17 mouse cellular contexts compared by ENCODE assay signal in genomic region chr6:101306834-101307233, GRCm38 (mm10).
DNase-seq lines count a peak whose midpoint lies in the region; ATAC-seq and TF ChIP-seq lines count a peak whose summit lies in the region.
"Had no signal": no experiment of that assay in that cellular context is flagged by ENCODE, and none has a peak within 500 bp of the region (broad histone marks: within the 10 kb centered on the region; RNA-seq: fewer than 3 reads in every experiment).

No protein-coding gene starts in this region.

- WGBS in forebrain, embryonic 10.5 days = 64% methylated on average over 7 of the region's 7 CpGs
- WGBS in forebrain, postnatal 0 days = 52% methylated on average over 7 of the region's 7 CpGs
- WGBS in kidney, postnatal 0 days = 58% methylated on average over 7 of the region's 7 CpGs
- WGBS in limb, embryonic 10.5 days = 38% methylated on average over 7 of the region's 7 CpGs

- no peaks in the 10 kb centered on the region for H3K36me3 ChIP-seq in forebrain, embryonic 10.5 days (replicated peaks)
- H3K36me3 ChIP-seq in forebrain, postnatal 0 days (ENCODE audit: insufficient read depth) = no peaks in the 10 kb centered on the region
- H3K36me3 ChIP-seq in kidney, postnatal 0 days (ENCODE audit: insufficient read depth, low read length) = no peaks in the 10 kb centered on the region
- 0 out of 2 replicates have a peak, but pooled peaks cover 3% of the 10 kb centered on the region for H3K36me3 ChIP-seq in limb, embryonic 10.5 days
- H3K36me3 ChIP-seq: midbrain, embryonic 12.5 days had no signal

- no peak for ATAC-seq in forebrain, postnatal 0 days
- no peak for ATAC-seq in kidney, postnatal 0 days (replicated peaks; ENCODE audit: low FRiP score, low read depth)
- ATAC-seq: forebrain, embryonic 13.5 days; liver, postnatal 0 days had no signal

- DNase-seq in forebrain, embryonic 10.5 days (ENCODE audit: extremely low spot score, low spot score) = no peak
- no peak for DNase-seq in forebrain, postnatal 0 days
- peak; percentile 59 for DNase-seq in kidney, postnatal 0 days (ENCODE audit: low spot score)
- no peak for DNase-seq in kidney, postnatal 36 days
- DNase-seq in NIH3T3 (ENCODE audit: low read depth) = peak; percentile 76
- no peak for DNase-seq in limb, embryonic 10.5 days (ENCODE audit: low spot score)
- no peak for DNase-seq in thymus, postnatal 36 days
- no peak for DNase-seq in neural tube, embryonic 10.5 days (ENCODE audit: extremely low spot score, low spot score)
- DNase-seq: adrenal gland, adult 2 months; cerebellum, adult 8-10 months; heart, postnatal 14 days; kidney, adult 9 months; liver, postnatal 0 days; thymus, postnatal 4 days had no signal

- no peak overlapping the region for H3K4me2 ChIP-seq in forebrain, postnatal 0 days (ENCODE audit: low read depth)
- H3K4me2 ChIP-seq in kidney, postnatal 0 days (ENCODE audit: low read length) = no peak overlapping the region
- H3K4me2 ChIP-seq: forebrain, embryonic 13.5 days; midbrain, embryonic 12.5 days had no signal

- H3K4me3 ChIP-seq in forebrain, embryonic 10.5 days = no peak overlapping the region
- H3K4me3 ChIP-seq in forebrain, postnatal 0 days (ENCODE audit: low read depth, low read length) = no peak overlapping the region
- H3K4me3 ChIP-seq in kidney, postnatal 0 days (replicated peaks; ENCODE audit: low read depth, low read length) = no peak overlapping the region
- H3K4me3 ChIP-seq in limb, embryonic 10.5 days = no peak overlapping the region
- H3K4me3 ChIP-seq: forebrain, embryonic 13.5 days; layer of hippocampus, adult 2 months; midbrain, embryonic 12.5 days had no signal

- peaks cover 60% of the 10 kb centered on the region for H3K27me3 ChIP-seq in forebrain, embryonic 10.5 days (ENCODE audit: poor library complexity, severe bottlenecking)
- no peaks in the 10 kb centered on the region for H3K27me3 ChIP-seq in forebrain, postnatal 0 days (ENCODE audit: insufficient read depth, low read length)
- no peaks in the 10 kb centered on the region for H3K27me3 ChIP-seq in kidney, postnatal 0 days (ENCODE audit: insufficient read depth, low read length)
- no peaks in the 10 kb centered on the region for H3K27me3 ChIP-seq in limb, embryonic 10.5 days (ENCODE audit: low read depth, poor library complexity, severe bottlenecking)
- H3K27me3 ChIP-seq: midbrain, embryonic 12.5 days had no signal

- H3K4me1 ChIP-seq in forebrain, embryonic 10.5 days = peaks cover 53% of the 10 kb centered on the region
- H3K4me1 ChIP-seq in forebrain, postnatal 0 days (ENCODE audit: insufficient read depth) = peaks cover 5% of the 10 kb centered on the region; the same call in 1 of the 2 replicates
- H3K4me1 ChIP-seq in kidney, postnatal 0 days (replicated peaks; ENCODE audit: insufficient read depth, low read length) = no peaks in the 10 kb centered on the region
- H3K4me1 ChIP-seq in limb, embryonic 10.5 days = peaks cover 41% of the 10 kb centered on the region

- no peaks in the 10 kb centered on the region for H3K9me3 ChIP-seq in forebrain, embryonic 10.5 days
- H3K9me3 ChIP-seq in forebrain, postnatal 0 days (ENCODE audit: low read length) = no peaks in the 10 kb centered on the region
- H3K9me3 ChIP-seq in kidney, postnatal 0 days (replicated peaks; ENCODE audit: low read length) = no peaks in the 10 kb centered on the region
- no peaks in the 10 kb centered on the region for H3K9me3 ChIP-seq in limb, embryonic 10.5 days (replicated peaks)
- H3K9me3 ChIP-seq: forebrain, embryonic 13.5 days; midbrain, embryonic 12.5 days had no signal

- TF ChIP-seq CTCF in forebrain, postnatal 0 days (IDR thresholded peaks at IDR 0.05; ENCODE audit: low read depth) = no peak
- no peak for TF ChIP-seq CTCF in kidney, postnatal 0 days (IDR thresholded peaks at IDR 0.05; ENCODE audit: low read depth)

- H3K27ac ChIP-seq in forebrain, embryonic 10.5 days = peak overlapping the region; percentile 44
- H3K27ac ChIP-seq in forebrain, postnatal 0 days (ENCODE audit: low read depth, low read length) = no peak overlapping the region
- H3K27ac ChIP-seq in kidney, postnatal 0 days = no peak overlapping the region
- H3K27ac ChIP-seq in limb, embryonic 10.5 days = peak overlapping the region; percentile 75
- H3K27ac ChIP-seq: forebrain, embryonic 13.5 days; layer of hippocampus, adult 2 months; midbrain, embryonic 12.5 days had no signal

- H3K9ac ChIP-seq in forebrain, postnatal 0 days = no peak overlapping the region
- no peak overlapping the region for H3K9ac ChIP-seq in kidney, postnatal 0 days (ENCODE audit: low read depth, low read length)
- H3K9ac ChIP-seq: forebrain, embryonic 13.5 days; liver, postnatal 0 days; midbrain, embryonic 12.5 days had no signal

Comparison
In these comparisons a context has a peak if more than half of its experiments do, and no peak if none do; other contexts are left out.
1. DNase-seq: peak in kidney, postnatal 0 days (single experiment) and NIH3T3 (single experiment); none in forebrain, embryonic 10.5 days (single experiment), forebrain, postnatal 0 days (single experiment), kidney, postnatal 36 days (0 of 2), limb, embryonic 10.5 days (single experiment), thymus, postnatal 36 days (0 of 2) and neural tube, embryonic 10.5 days (single experiment).
2. H3K27ac ChIP-seq: peak in forebrain, embryonic 10.5 days (single experiment) and limb, embryonic 10.5 days (single experiment); none in forebrain, postnatal 0 days (single experiment) and kidney, postnatal 0 days (single experiment).